Mouse (Mus musculus): ENCODE data around the gene Foxn3. TPM values are rescaled to one million over a fixed set of nuclear protein-coding genes. Genes with fewer than 3 reads are reported as not detected.
A peak's percentile ranks its signal among the peaks of the same experiment; 100 is the strongest.

Gene Foxn3
- 100 to 1,000 TPM; 115 to 120 TPM for total RNA-seq (2021)

DNA sequence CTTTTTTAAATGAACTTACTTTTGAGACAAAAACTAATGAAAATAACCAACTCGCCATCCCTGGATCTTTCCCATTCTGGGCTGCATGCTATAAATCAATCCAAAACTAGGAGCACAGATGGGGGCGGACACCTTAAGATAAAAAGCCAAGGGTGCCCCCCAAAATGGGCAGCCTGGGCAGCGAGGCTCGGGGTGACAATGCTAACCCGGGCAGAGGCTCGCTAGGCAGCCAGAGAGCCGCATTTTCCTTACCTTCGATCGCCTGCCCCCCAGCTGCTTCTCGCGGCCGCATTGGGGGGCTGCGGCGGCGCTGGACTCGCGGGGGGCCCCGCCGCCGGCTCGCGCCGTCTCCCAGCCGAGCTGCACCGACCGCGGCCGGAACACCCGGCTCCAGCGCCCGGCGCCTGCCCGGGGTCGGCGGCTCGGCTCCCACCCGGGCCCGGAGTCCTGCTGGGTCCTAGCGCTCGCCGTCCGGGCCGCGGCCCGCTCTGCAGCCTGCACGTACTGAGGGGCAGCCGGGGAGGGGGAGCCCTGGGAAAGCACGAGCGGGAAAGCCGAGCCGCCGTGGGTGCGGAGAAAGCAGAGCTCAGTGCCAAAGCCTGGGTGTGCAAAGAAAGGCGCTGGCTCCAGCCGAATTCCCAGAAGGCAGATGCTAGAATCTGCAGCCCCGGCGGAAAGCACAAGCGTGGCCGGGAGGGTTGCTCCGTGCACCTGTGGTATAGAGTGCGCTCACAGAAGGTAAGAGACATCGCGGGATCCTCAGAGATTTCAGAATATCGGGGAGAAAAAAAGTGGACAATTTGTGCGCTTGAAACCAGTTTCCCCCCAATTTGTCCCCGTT lies at the start of gene Foxn3:
Gene Foxn3, minus strand, starts transcription at position 364 of the 841 bp plus-strand sequence.
- intact Hi-C loops (cut with DNase I): loop anchor here (2.0 to 5.0 kb wide), 3 partner anchors 61 to 221 kb away; no protein-coding TSS in a partner anchor
- DNase-seq (ENCODE audit: low spot score): peak; percentile 67

DNA sequence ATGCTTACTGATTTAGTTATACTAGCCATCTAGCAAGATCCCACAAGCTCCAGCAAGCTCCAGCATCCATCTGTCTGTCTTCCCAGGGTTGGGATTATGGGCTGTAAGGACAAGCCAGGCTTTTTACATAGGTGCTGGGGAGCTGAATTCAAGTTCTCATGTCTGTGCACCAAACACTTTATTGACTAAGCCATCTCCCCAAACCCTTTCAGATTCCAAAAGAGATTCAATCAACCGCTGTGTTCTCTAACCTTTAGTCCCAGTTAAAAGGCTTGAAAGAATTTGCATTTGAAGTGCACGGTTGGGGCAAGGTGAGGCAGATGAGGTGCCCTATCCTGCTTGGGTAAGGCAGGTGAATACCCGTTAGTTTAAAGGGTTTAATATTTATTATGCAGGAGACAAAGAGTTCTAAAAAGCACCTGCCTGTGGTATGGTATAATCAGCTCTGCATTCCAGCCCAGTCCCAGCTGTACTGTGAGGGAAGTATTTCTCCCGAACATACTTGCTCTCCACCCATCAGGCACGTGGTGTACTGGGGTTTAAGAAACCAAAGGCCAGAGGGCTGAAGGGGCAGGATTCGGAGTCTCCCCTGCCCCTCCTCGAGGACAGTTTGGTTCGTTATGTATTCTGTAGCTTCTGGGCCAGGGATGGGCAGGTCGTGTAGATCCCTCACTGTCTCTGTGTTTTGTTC lies 48.9 kb upstream of the Foxn3 start:
- DNase-seq (ENCODE audit: low spot score): no peak
- intact Hi-C loops (cut with DNase I): loop anchor here (5.0 kb wide), 1 partner anchor 110 kb away; no protein-coding TSS in a partner anchor

DNA sequence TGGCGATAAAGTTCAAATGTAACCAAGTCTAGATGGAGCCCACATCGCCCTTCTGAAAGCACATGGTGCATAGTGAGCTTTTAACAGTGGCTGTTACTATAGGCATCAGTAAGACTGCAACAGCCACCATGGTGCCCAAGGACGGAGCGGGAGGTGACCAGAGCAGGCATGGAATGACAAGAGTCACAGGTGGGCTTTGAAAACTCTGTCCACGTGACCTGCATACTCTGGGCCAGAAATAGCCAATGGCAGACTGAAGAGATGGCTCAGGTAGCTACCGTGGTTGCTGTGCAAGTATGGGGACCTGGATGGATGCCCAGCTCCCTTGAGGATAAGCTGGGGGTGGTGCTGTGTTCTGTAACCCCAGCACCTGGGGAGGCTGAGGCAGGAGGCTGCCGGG lies 47.5 kb upstream of the Foxn3 start:
- no peak for DNase-seq (ENCODE audit: low spot score)
- intact Hi-C loops (cut with DNase I): loop anchor here (5.0 kb wide), 1 partner anchor 111 kb away; no protein-coding TSS in a partner anchor

DNA sequence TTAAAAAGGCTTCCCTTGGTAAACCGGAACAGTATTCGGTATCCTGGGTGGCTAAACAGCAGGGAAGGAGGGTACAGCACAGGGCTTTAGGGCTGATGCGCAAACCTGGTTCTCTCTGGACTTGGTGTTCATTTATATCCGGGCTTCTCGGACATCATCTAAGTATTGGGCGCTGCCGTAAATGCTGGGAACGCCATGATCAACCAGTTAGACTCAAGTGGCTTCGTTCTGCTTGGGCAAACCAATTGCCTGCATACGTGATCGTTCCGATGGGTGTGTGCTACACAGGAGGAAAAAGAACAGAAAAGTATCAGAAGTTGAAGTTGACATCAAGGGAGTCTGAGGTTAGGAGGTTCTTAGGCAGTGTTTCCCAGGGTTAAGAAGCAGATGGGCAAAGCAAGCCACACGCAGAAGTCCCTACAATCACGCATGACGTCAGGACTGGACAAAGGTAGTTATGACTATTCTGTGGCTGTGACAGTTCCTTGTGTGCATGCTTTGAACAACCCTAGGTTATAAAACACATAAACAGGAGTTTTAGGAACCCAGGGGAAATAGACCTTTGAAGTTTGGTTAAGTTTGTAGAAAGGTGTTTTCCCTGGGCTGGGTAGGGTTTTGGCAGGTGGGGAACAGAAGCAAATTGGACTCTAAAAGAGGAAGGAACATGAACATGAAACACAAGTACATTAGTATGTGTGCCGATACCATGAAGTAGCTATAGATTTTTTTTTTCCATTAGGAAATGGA lies 46.9 kb upstream of the Foxn3 start:
- intact Hi-C loops (cut with DNase I): loop anchor here (5.0 kb wide), 1 partner anchor 112 kb away; no protein-coding TSS in a partner anchor
- no peak for DNase-seq (ENCODE audit: low spot score)

DNA sequence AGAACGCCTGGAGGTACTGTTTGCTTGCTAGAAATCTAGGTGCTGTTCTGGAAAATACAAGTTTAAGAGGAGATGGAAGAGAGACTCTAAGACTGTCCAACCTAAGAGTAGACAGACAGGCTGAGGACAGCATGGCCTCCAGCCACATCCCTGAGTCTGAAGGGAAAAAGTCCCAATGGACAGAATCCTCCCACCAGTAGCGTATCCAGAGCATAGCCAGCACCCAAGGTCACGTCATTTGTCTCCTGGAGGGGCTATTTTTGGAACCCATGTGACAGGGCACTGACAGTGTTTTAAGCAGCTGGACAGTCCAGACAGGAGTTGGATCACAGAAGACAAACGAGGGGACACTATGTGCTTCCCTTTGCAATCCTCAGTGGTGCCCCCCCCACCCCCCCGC lies 46.3 kb upstream of the Foxn3 start:
- DNase-seq (ENCODE audit: low spot score): peak; percentile 24
- intact Hi-C loops (cut with DNase I): loop anchor here (5.0 kb wide), 1 partner anchor 113 kb away; no protein-coding TSS in a partner anchor

DNA sequence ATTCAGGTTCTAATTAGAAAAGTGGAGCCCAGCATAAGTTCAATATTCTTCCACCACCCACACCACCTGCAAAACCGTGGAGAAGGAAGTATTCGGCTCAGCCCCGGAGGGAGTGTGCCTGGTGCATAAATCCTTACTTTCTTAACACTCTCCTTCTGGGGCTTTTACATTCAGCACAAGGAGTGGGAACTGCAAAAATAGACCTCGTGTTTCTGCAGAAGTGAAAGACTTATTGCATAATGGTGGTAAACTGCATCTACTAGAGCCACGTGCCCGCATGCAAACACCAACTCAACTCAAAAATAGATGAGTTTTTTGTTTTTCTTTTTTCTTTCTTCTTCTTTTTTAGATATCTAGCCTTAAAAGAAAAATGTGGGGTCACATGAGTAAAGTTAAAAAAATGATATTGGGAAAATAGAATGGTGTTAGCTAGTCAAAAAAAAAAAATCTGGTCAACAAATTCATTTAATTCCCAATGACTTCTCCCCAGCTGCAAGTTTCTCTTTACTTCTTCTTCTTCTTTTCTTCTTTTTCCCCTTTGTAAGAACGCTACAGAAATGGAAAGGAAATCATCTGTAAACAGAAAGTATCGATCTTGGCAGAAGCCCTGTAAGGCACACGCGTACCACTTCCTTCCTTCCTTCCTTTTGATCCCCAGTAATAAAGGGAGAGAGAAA lies 45.0 kb upstream of the Foxn3 start:
- no peak for DNase-seq (ENCODE audit: low spot score)
- intact Hi-C loops (cut with DNase I): no loop called here

DNA sequence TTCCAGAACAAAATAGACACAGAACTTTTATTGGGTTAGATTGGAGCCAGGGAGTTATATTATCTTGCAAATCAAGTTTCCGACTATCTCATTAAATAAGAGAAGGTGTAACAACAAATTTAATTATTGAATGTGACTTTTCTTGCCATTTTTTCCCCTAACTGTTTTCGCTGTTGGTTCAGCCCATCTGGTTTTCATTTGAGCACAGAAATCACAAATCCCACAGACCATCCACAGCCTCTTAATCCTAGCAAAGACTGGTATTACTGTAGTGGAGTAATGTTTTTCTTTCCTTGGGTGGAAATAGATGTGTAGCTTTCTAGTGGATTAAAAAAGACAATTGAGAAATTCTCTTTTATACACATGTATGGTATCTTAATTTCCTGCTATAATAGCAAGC lies 40.0 kb upstream of the Foxn3 start:
- no peak for DNase-seq (ENCODE audit: low spot score)
- intact Hi-C loops (cut with DNase I): no loop called here

DNA sequence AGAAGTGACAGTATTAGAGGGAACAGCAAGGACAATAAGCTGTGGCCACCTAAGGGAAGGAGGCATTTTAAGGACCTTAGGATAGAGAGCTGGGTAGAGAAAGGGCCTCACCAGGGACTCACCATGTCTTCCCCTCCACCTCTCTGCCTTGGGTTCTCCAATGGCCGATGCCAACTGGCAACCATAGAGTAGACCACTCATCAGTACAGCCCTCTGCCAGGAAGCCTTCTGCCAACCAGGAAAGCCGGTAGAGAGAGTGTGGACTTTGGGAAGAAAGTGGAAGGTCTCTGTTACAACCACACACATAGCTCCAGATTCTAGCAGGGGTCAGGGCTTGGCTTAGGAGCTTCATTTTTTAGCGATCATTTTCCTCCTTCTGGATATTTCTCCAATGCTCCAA lies 38.5 kb upstream of the Foxn3 start:
- intact Hi-C loops (cut with DNase I): no loop called here
- no peak for DNase-seq (ENCODE audit: low spot score)

DNA sequence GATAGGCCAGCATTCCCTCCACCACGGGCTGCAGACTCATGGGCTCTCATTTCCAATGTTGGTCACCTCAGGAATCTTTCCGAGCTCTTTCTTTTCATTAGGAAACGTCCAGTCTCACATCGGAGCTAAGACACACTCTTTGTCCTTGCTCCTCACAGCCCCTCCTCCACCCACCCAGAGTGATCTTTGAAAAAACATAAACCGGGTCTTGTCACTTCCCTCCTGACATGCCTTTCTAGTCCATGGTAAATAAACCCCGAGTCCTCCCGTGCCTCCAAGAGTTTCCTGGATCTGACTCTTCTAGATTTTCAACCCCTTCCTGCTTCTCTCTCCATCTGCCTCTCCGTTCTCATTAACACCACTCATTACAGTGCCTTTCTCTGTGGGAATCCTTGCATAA lies 38.0 kb upstream of the Foxn3 start:
- DNase-seq (ENCODE audit: low spot score): no peak
- intact Hi-C loops (cut with DNase I): no loop called here

DNA sequence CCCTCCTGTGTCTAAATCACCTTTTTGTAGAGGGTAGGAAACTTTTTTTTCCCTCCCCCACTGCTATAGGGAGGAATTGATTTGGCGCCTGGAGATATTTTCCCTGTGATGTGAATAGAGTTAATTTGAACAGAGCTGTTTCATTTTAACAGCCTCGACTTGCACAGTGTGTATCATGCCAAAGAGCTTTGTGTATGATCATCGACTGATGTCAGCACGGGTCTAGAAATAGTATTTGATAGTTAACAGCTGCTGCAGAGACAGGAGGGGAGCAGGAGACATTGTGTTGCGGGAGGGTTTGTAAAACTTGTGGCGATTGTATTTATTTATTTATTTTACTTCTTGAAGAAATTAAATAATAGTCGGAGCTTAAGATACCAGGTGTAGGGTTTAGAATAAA lies 36.2 kb upstream of the Foxn3 start:
- intact Hi-C loops (cut with DNase I): no loop called here
- DNase-seq (ENCODE audit: low spot score): no peak

DNA sequence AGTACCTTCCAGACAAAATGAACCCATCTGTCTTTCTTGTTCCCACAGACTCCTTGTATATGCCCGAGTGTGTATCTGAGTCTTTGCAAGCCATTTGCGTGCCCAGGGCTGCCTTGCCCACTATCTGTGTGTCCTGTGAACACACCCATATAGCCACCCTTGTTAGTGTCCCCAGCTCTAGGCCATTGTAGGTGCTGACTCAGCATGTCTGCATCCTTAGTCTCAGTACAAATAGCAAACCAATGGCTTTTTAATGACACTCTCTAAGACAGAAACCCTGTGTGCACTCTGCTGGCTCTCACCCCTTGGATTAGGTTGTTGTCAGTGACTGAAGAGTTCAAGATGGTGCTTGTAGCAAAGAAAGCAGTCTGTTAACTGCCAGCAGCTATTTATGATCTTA lies 33.0 kb upstream of the Foxn3 start:
- DNase-seq (ENCODE audit: low spot score): no peak
- intact Hi-C loops (cut with DNase I): no loop called here

DNA sequence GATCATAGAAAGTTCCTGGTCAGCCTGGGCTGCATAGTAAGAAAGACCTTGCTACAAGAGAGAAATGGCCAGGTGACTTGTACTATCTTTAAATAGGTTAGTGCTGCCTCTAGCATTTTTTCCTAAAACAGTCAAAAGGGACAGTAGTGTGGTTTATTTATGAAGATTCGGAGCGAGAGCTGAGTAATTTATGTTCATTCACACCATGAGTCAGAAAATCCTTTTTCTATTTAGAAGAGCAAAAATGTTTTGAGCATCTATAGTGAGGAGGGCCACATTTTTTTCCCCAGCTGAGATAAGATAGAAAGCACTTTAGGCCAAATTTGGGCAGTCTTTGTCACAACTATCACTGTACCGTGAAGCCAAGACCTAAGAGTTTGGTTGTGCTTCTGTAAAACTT lies 24.0 kb upstream of the Foxn3 start:
- intact Hi-C loops (cut with DNase I): no loop called here
- no peak for DNase-seq (ENCODE audit: low spot score)

DNA sequence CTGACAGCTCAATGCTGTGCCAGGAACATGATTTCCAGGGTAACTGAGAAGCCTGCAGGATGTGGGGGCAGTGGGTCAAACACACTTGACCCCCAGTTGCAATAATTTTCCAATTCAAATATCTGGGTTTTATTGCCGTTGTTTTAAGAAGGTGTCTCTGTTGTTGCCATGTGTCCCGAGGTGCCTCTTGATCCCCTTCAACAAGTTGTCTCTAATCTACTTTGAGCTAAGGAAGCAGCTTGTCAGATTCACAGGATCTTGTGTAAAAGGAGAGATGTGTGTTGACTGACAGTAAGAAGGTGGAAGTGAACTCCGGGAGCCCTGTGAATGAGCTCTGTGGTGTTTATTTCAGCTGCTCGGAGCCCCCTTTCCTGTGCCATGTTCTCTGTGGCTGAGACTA lies 16.6 kb upstream of the Foxn3 start:
- DNase-seq (ENCODE audit: low spot score): no peak
- intact Hi-C loops (cut with DNase I): no loop called here

DNA sequence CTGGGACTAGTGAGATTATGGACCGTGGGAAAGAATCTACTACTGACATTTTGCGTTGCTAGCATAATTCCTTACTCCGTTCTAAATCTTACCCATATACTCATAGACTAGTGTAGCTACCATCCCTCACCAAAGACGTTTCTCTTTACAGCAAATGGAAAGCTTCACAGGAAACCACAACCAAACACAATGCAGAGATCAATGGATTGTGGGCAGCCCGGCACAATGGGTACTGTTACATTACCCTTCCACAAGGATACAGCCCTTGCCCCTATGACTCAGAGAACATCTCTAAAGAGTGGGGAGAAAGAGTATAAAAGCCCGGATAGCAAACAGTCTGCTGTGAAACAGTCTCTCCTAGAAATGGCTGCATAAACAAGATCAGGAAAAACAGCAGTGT lies 13.3 kb upstream of the Foxn3 start:
- intact Hi-C loops (cut with DNase I): no loop called here
- DNase-seq (ENCODE audit: low spot score): no peak

DNA sequence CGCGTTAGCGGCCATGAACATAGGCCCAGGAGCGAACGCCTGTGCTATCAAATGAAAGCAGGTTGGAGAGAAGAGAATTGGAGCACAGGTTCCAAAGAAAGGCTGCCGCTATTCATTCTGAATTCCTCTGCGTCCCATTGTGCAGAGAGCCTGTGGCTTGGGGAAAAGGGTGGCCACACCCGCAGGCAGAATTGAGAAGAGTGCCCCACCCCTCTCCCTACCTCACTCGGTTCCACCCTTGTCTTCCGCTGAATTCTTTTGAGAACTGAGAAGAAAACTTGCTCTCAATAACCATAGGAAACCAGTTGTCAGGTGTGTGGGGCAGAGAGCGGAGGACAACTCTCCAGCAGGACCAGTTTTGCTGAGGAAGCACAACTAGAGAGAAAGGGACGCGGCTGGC lies 10.9 kb upstream of the Foxn3 start:
- intact Hi-C loops (cut with DNase I): no loop called here
- no peak for DNase-seq (ENCODE audit: low spot score)

DNA sequence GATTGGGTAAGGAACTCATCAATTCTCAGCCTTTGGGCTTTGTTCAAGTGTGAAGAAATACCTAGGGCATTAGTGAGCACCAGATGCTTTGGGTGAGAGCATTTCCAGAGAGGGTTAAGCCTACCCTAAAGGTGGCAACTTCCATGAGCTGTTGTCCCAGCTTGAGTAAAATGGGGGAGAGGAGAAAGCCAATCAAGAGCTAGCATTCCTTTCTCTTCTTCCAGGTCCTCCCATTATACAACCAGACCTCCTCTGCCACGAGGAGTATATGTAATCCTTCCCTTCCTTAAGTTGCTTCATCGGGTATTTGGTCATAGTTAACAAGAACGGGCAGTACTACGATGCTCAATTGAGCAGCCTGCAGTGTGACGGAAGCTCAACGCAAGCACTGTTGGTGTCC lies 9.7 kb upstream of the Foxn3 start:
- intact Hi-C loops (cut with DNase I): no loop called here
- no peak for DNase-seq (ENCODE audit: low spot score)

DNA sequence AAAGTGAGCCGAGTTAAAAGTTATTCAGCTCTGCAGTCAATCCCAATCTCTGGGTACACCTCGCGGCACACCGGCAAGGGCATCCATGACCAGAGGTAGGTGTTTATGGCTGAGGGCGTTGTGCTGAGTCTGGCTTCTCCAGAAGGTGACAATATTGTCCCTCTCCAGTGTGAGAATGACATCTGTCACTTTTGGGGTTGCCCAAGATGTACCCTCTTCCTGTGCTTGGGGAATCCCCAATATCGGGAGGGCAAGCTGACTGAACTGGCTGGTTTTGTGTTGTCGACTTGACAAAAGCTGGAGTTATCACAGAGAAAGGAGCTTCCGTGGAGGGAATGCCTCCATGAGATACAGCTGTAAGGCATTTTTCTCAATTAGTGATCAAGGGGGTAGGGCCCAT lies 8.6 kb upstream of the Foxn3 start:
- intact Hi-C loops (cut with DNase I): no loop called here
- no peak for DNase-seq (ENCODE audit: low spot score)

DNA sequence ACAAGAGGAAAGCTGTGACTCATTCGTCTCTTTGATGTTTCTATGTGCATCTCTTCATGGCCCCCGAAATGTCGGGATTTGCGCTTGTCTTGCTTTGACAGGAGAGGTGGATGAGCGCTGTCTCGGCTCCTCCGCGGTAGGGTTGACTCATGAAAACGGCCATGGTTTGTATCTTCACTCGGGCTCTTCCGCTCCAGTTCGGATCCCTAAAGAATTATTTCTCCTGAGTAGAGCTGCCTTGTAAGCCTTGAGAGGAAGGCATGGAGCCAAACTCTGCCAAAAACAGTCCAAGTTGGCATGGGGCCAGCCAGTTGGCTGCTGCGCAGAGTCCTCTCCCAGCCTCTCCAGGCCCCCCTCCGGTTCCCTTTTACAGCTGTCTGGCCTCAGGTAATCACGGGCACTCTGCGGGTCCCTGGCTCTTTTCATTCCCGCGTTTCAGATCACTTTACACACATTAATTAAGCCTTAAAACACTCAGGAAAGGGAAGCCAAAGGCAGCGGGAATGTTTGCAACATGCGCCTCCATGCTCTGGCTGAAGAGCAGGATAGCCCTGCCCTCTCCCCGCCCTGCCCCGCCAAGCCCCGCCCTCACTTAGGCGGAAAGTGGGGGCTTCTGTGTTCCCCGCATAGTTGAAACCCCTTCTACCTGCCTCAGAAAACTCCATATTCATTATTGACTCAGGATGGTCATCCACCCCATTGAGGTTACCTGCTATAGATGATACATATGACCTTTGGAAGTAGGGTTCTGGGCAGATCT lies 7.0 kb upstream of the Foxn3 start:
- DNase-seq (ENCODE audit: low spot score): peak; percentile 34
- intact Hi-C loops (cut with DNase I): no loop called here

DNA sequence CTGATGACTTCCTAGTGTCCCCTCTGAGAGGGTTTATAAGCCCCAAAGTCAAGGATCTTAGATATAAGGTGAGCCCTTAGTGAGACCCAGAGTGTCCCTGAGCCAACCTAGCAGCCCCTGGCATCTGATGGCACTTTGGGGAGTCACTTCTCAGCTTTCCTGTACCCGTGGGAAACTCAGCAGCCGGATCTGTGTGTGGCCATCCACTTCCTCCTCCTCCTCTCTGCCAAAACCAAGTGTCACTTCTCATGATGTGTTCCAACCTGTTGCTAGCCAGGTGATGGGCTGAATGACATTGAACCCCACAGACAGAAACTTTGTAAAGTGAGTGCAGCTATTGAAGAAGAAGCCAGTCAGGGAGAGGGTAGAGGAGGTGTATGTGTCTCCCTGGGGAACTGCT lies 2.2 kb upstream of the Foxn3 start:
- DNase-seq (ENCODE audit: low spot score): no peak
- intact Hi-C loops (cut with DNase I): no loop called here
